Mouse (Mus musculus) kidney, postnatal 14 days (tissue): Measurements from ENCODE around the gene Cdk6.
A peak's percentile ranks its signal among the peaks of the same experiment; 100 is the strongest.
"Not testable (repeated sequence)": the region's sequence is repeated elsewhere in the genome, so short reads cannot be mapped to it uniquely, and the experiment has no call there.

Source experiments
- DNase-seq: peaks from one replicate; pipeline ENCODE4 v3.0.0; 2022; ENCODE audit warnings: mixed read lengths

Cdk6 gene

DNA sequence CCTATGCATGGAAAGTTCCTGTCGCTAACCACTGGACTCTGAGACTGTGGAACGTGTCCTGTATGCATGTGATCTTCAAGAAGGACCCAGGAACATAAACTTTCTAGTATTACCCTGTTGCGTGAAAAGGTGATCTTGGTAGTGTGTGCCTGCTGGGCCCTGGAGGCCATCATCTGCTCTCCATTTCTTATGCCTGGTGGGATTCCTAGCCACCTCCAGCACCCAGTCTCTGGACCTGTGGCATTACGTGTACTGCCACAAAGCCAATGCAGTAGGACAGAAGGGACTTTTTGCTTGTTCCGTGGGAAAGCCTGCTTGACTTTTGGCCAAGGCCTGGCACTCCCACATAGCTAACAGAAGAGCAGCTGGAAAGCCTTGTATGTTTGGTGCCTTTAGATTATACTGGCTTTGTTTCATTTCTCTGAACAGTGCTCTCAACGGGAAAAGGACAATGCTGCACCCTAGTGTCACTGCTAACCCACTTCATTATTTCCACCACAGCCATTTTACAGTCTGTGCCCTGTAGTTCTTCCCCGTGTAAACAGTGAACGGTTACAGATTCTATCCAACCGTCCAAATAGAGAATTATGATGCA, 175.3 kb downstream of the Cdk6 start:
- DNase-seq: peak; percentile 70

GRCm38 (mm10) chr5:3520493-3521359, 179.4 kb downstream of the Cdk6 start:
- DNase-seq: no peak

- DNase-seq: no peak
Observed at GRCm38 (mm10) chr5:3521741-3522140, 180.5 kb downstream of the Cdk6 start.

- DNase-seq: no peak
Observed at GRCm38 (mm10) chr5:3522826-3523225, 181.5 kb downstream of the Cdk6 start.

GRCm38 (mm10) chr5:3527041-3527691, 185.9 kb downstream of the Cdk6 start:
- no peak for DNase-seq

DNA sequence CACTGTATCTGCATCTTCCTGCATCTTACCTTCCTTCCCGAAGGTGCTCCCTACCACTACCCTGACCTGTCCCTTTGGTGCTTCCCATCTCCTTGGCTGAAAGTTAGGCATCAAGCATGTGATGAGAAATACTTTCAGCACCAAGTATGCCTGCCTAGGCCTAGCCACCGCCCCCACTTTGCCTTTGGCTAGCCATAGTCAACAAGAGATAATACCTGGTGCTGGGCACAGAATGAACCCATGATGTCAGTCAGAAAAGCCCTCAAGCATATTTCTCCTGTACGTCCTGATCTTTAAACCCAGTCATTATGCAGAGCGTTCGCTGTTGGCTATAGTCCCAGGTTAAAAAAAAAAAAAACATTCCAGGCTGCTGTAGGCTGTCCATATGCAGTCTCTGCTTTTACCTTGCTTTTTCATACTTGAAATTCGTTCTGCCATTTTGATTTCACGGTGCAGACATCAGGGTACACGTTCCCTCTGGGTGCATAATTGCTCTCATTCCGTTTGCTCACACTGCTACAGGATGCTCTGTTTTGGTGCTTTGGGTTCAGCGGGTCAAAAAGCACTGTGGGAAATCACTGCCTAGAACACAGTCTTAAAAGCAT, 188.4 kb downstream of the Cdk6 start:
- DNase-seq: no peak

DNA sequence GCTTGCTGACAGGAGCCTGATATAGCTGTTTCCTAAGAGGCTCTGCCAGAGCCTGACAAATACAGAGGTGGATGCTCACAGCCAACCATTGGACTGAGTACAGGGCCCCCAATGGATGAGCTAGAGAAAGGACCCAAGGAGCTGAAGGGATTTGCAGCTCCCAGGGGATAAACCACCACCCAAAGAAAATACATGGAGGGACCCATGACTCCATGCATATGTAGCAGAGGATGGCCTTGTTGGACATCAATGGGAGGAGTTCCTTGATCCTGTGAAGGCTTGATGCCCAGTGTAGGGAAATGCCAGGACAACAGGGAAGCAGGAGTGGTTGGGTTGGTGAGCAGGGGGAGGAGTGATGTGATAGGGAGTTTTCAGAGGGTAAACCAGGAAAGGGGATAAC, 190.8 kb downstream of the Cdk6 start:
- not testable (repeated sequence) for DNase-seq

GRCm38 (mm10) chr5:3536592-3537212, 195.4 kb downstream of the Cdk6 start:
- no peak for DNase-seq

GRCm38 (mm10) chr5:3538505-3539472, 197.5 kb downstream of the Cdk6 start:
- DNase-seq: peak; percentile 20

DNA sequence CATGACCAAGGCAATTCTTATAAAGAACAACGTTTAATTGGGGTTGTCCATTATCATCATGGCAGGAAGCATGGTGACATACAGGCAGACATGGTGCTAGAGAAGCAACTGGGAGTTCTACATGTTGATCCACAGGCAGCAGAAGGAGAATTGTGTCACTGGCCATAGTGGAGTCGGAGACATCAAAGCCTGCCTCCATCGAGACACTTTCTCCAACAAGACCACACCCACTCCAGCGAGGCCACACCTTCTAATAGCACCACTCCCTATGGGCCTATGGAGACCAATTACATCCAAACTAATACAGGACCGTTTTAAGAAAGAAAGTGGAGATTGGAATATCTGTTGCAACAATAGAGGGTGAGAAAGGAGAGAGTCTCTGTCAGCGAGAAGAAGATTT, 200.6 kb downstream of the Cdk6 start:
- no peak for DNase-seq

DNA sequence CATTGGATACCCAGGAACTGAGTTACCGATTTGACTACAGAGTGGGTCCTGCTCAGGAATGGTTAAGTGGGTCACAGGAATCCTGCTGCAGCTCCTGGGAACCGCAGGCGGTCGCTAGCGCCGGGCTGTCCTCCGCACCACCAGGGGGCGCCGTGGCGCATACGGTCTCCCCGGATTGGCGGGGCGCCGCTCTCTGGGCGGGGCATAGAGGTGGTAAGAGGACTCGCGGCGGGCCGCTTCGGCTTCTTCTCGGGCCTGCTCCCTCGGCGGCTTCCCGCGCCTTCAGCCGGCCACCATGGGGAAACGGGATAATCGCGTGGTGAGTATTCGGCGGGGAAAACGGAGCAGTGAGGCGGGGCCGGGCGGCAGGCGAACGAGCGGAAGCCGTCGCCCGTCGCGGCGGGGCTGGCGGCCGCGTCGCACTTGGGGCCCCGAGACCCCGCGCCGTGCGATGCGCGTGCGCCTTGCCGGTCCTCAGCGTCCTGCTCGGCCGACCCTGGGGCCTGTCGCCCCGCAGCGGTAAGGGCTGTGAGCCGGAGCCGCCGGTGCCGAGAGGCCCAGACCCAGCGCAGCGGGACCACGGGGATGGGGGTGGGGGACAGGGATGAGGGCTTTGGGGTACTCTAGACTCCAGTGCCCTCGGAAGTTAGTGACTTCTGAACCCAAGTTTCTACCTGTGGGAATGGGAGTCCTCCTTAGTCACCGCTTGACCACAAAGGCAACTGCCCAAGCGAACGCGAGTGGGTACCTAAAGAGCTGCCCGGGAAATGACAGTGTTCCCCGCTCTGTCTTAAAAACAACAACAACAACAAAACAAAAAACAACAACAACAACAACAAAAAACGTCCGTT, 202.6 kb downstream of the Cdk6 start, which contains the start of gene Fam133b:
TSS of gene Fam133b (plus strand) at position 205 of the 851 bp plus-strand sequence.
- DNase-seq: peak; percentile 97

DNA sequence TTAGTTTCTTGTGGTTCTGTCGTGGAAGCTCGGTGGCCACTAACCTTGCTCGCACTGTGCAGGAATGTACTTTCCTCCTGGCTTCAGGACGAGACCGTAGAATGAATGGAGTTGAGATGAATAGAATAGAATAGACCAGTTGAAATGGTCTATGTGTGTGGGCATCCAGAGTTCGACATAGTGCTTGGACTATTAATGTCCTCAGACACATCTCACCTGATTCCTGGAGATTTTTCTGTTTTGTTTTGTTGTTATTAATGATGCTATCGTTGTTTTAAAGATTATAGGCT, 203.1 kb downstream of the Cdk6 start:
- no peak for DNase-seq

GRCm38 (mm10) chr5:3546226-3546625, 204.9 kb downstream of the Cdk6 start:
- peak; percentile 70 for DNase-seq

DNA sequence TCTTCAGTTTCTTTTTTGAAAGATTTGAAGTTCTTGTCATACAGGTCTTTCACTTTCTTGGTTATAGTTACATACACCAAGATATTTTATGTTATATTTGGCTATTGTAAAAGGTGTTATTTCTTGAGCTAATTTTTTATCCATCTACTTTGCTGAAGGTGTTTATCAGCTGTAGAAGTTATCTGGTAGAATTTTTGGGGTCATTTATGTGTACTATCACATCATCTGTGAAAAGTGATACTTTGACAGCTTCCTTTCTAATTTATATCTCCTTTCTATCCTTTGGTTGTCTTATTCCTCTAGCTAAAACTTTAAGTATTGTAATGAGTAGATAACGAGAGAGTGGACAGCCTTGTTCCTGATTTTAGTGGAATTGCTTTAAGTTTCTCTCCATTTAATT, 210.2 kb downstream of the Cdk6 start:
- no peak for DNase-seq

DNA sequence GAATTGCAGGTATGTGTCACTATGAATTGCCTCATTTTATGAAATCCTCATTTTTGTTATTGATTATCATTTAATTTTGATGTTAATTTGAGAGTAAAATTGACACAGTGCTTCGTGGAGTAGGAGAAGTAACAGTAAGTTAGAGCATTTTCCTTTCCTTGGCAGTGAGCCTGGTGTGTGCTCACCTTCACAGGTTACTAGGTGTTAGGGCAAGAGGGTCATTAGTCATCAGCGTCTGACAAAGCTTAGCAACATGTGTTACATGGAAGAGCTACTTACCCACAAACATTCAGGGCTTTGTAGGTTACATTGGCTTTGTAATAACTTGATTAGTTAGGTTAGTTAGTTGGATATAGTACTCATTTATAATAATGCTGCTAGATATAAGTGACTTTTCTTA, 212.9 kb downstream of the Cdk6 start:
- DNase-seq: no peak

GRCm38 (mm10) chr5:3571266-3571665, 230.0 kb downstream of the Cdk6 start, which contains the start of gene 1700109H08Rik:
TSS of gene 1700109H08Rik (plus strand) at chr5:3571566.
- DNase-seq: no peak

DNA sequence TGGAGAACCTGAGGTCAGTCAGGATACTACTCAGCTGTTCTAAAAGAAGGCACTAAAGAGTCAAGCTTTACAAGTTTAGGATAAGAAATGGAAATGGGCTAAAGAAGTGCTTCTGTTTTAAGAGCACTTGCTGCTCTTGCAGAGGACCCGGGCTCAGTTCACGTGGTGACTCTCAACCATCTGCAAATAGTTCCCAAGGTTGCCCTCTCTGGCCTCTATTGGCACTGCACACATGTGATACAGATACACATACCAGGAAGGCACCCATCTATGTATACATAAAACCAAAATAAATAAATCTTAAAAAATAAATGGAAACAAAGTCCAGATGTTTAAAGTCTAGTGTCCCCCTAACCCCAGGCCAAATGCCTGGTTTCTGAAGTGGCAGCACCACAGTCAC, 233.5 kb downstream of the Cdk6 start:
- no peak for DNase-seq

- no peak for DNase-seq
Observed at GRCm38 (mm10) chr5:3577939-3578338, 236.7 kb downstream of the Cdk6 start.

DNA sequence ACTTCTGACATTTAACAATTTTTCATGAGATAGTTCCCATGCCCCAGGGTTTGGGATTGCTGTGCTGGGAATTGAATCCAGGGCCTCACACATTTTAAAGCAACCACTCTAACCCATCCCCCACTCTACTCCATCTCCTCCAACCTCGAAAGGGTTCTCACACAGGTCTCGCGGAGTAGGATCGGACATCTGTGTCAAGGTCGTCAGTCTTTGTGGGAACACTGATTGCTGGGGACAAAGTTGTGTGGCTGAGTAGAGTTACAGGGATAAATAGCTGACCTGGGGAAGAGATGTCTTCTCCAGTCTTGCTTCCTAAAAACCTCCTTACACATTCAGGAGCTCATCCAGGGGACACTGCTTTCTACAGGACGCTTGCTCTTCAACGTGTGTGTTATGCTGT, 237.8 kb downstream of the Cdk6 start:
- no peak for DNase-seq
